Mouse (Mus musculus): ENCODE measurements around the gene C1ra. TPM values are rescaled to one million over a fixed set of nuclear protein-coding genes. Genes with fewer than 3 reads are reported as not detected.

The C1ra gene
- 0.75 and 1.2 TPM in 2 replicates for polyA plus RNA-seq (2015; fragmentation: Nextera tagmentation; extraction: Ambion mirVana)

DNA sequence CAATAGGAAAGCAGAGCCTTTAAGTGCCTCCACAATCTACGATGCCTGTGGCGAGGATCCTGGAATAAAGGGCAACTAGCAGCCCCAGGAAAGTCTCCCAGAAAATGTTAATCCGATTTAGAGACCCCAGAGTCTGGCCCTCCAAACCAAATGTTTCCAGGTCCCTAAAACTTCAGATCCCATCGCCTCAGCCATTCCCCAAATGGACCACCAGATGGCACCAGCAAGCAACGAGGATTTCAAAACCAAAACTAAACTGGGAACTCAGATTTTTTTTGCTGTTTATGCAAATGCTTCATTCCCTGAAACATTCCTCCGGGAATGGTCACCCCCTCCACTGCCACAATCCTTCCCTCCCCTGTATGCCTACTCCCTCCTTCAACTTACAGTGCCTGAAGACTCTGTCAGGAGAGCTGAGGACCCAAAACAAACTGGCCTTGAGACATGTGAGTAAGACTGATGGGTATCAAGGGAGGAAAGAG lies at the start of gene C1ra:
Gene C1ra (plus strand): TSS at position 51 of the 482 bp plus-strand sequence.

DNA sequence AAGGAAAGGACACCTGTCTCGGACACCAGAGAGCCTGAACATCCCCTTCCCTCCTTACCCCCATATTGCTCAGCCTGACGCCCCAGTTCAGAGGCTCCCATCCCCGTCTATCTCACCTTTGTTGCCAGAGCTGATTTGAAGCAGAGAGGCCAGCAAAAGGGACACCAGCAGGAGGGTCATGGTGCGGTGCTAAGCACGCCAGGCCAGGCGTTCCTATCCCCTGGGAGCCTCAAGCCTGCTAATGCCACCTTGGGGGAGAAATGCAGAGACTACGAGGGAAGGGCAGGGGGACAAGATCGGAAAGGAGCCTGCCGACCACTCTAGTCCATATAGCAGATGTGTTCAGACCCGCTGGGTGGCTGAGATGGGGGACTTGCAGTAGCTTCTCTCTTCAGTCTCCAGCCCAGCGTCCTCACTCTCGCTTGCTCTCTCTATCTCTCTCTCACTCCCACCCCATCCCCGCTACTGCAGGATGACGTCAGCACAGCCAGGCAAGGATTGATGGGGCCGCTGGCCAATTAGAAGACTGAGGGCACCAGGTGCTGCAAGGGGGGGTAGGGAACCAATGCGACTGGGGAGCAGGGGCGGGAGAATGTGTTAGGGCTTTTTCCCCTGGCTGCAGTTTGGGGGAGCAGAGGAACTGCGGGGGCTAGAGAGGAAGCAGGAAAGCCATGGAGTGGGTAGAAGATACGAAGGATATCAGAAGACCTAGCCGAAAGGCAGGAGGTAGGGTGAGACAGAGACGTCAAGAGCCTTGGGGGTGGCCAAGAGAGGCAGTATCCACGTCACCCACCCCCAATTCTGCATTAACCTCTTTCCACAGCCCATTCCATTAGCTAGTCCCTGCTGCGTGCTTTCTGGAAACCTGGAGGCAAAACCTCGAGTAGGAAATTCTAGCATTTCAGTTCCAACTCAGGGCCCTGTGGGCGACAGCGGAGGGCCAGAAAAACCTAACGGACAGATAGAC lies 47.6 kb upstream of the C1ra start, which contains the start of gene Clstn3:
Gene Clstn3 (minus strand): TSS at position 490 of the 967 bp plus-strand sequence.

GRCm38 (mm10) chr6:124492842-124493561 lies 19.2 kb upstream of the C1ra start, which contains the start of gene C1rl:
Gene C1rl (plus strand): TSS chr6:124493113.

DNA sequence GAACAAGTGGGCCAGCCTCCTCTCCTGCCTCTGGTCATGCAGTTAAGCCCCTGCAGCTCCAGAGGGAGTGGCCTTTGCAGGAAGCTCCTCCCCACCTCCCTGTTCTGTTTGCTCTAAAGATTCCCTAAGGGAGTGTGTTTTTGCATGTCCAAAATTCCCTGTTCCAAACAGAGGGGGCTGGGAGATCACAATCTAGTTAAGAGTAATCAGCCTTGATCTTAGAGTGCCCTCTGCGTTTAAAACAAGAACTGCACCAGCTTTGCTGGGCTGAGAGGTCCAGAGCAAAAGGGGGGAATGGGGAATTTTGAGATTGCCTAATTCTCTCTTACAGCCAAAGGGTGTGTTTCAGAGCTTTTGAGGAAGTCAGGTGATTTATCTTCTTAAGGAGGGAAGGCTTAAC lies 30.1 kb downstream of the C1ra start, which contains the start of gene C1s1:
Gene C1s1 (minus strand): TSS at position 76 of the 400 bp plus-strand sequence.

DNA sequence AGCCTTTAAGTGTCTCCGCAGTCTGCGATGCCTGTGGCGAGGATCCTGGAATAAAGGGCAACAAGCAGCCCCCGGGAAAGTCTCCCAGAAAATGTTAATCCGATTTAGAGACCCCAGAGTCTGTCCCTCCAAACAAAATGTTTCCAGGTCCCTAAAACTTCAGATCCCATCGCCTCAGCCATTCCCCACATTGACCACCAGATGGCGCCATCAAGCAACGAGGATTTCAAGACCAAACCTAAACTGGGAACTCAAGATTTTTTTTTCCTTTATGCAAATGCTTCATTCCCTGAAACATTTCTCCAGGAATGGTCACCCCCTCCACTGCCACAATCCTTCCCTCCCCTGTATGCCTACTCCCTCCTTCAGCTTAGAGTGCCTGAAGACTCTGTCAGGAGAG lies 57.8 kb downstream of the C1ra start, which contains the start of gene C1rb:
Gene C1rb (plus strand): TSS at position 269 of the 400 bp plus-strand sequence.

Other genes with a start within 250 kb of the C1ra start
- 1.3 and 1.6 TPM in 2 replicates for gene Cd163, start 207.7 kb upstream of the C1ra start, polyA plus RNA-seq (2015; fragmentation: Nextera tagmentation; extraction: Ambion mirVana)
- 44.6 and 50.0 TPM in 2 replicates for gene Pex5, start 97.3 kb upstream of the C1ra start, polyA plus RNA-seq (2015; fragmentation: Nextera tagmentation; extraction: Ambion mirVana)
- 160 and 185 TPM in 2 replicates for gene Clstn3, start 47.6 kb upstream of the C1ra start, polyA plus RNA-seq (2015; fragmentation: Nextera tagmentation; extraction: Ambion mirVana)
- gene C1rl, start 19.3 kb upstream of the C1ra start, polyA plus RNA-seq (2015; fragmentation: Nextera tagmentation; extraction: Ambion mirVana), result 0.32 and 0.73 TPM in 2 replicates
- gene C1s1, start 30.0 kb downstream of the C1ra start, polyA plus RNA-seq (2015; fragmentation: Nextera tagmentation; extraction: Ambion mirVana), result 0.99 and 1.5 TPM in 2 replicates
- gene C1rb, start 57.9 kb downstream of the C1ra start, polyA plus RNA-seq (2015; fragmentation: Nextera tagmentation; extraction: Ambion mirVana), result not detected in 2 replicates
- 0.12 and 0.20 TPM in 2 replicates for gene C1s2, start 123.7 kb downstream of the C1ra start, polyA plus RNA-seq (2015; fragmentation: Nextera tagmentation; extraction: Ambion mirVana)
- 45.6 and 52.8 TPM in 2 replicates for gene Lpcat3, start 150.6 kb downstream of the C1ra start, polyA plus RNA-seq (2015; fragmentation: Nextera tagmentation; extraction: Ambion mirVana)
- 88.4 and 88.9 TPM in 2 replicates for gene Emg1, start 199.8 kb downstream of the C1ra start, polyA plus RNA-seq (2015; fragmentation: Nextera tagmentation; extraction: Ambion mirVana)
- gene Phb2, start 199.9 kb downstream of the C1ra start, polyA plus RNA-seq (2015; fragmentation: Nextera tagmentation; extraction: Ambion mirVana), result 264 and 265 TPM in 2 replicates
- gene Ptpn6, start 226.3 kb downstream of the C1ra start, polyA plus RNA-seq (2015; fragmentation: Nextera tagmentation; extraction: Ambion mirVana), result 5.6 and 6.0 TPM in 2 replicates
- gene Grcc10, start 229.0 kb downstream of the C1ra start, polyA plus RNA-seq (2015; fragmentation: Nextera tagmentation; extraction: Ambion mirVana), result 676 and 680 TPM in 2 replicates
- not detected in 2 replicates for gene Gm45234, start 243.6 kb downstream of the C1ra start, polyA plus RNA-seq (2015; fragmentation: Nextera tagmentation; extraction: Ambion mirVana)
- 26.7 and 29.5 TPM in 2 replicates for gene Atn1, start 244.1 kb downstream of the C1ra start, polyA plus RNA-seq (2015; fragmentation: Nextera tagmentation; extraction: Ambion mirVana)

All from neural tube, postnatal 0 days (tissue).